Mouse (Mus musculus) forebrain, postnatal 0 days (tissue): ENCODE measurements around the gene Gabbr2. TPM values are rescaled to one million over a fixed set of nuclear protein-coding genes. Genes with fewer than 3 reads are reported as not detected.

Experiments used
- ATAC-seq: fragments of 200-750 bp; cut with Nextera tagmentation; 2 replicates; pipeline ENCODE4 v1.8.0; 2017; ENCODE audit warnings: mild to moderate bottlenecking, moderate library complexity
- DNase-seq: peaks from one replicate; pipeline ENCODE4 v3.0.0-alpha.2; 2015
- H3K27ac ChIP-seq: fragments of 300-500 bp; sonication (generic); 2 replicates; pipeline ENCODE4 v1.5.1; 2014; ENCODE audit warnings: low read depth, mild to moderate bottlenecking, antibody characterized with exemption, low read length, moderate library complexity, mixed read lengths
- H3K27me3 ChIP-seq: fragments of 300-500 bp; sonication (generic); 2 replicates; pipeline ENCODE4 v1.6.1; 2014; ENCODE audit warnings: mild to moderate bottlenecking, low read length, mixed read lengths; ENCODE audit not compliant: insufficient read depth
- H3K36me3 ChIP-seq: fragments of 300-500 bp; sonication (generic); 2 replicates; pipeline ENCODE4 v1.6.1; 2014; ENCODE audit warnings: mild to moderate bottlenecking, moderate library complexity; ENCODE audit not compliant: insufficient read depth
- H3K4me1 ChIP-seq: fragments of 300-500 bp; sonication (generic); 2 replicates; pipeline ENCODE4 v1.6.1; 2014; ENCODE audit warnings: antibody characterized with exemption; ENCODE audit not compliant: insufficient read depth
- H3K4me2 ChIP-seq: fragments of 300-500 bp; sonication (generic); 2 replicates; pipeline ENCODE4 v1.6.1; 2014; ENCODE audit warnings: low read depth, mild to moderate bottlenecking, moderate library complexity
- H3K4me3 ChIP-seq: fragments of 300-500 bp; sonication (generic); 2 replicates; pipeline ENCODE4 v1.5.1; 2014; ENCODE audit warnings: low read depth, low read length, mixed read lengths
- H3K9ac ChIP-seq: fragments of 300-500 bp; sonication (generic); 2 replicates; pipeline ENCODE4 v1.6.1; 2014; ENCODE audit warnings: mild to moderate bottlenecking
- H3K9me3 ChIP-seq: fragments of 300-500 bp; sonication (generic); 2 replicates; pipeline ENCODE4 v1.6.1; 2016; ENCODE audit warnings: low read length
- CTCF ChIP-seq: sonication (generic); IDR thresholded peaks from 2 replicates; pipeline ENCODE4 v1.5.1; 2016; ENCODE audit warnings: antibody characterized with exemption, control low read depth, low read depth
- WGBS: fragments of 180-500 bp; shearing (Covaris S2); extraction: QIAGEN DNeasy Blood & Tissue Kit; methylation state at CpG from one replicate; pipeline ENCODE4 v1.1.7; 2014; 5-methylcytosine and 5-hydroxymethylcytosine counted together
- polyA plus RNA-seq: library from polyadenylated mRNA; unstranded; fragments of >200 nt; fragmentation: Nextera tagmentation; extraction: Ambion mirVana; gene quantifications from 2 replicates; pipeline ENCODE4 v1.2.1, GENCODE M21; 2015
- total RNA-seq: library from RNA; depleted of rRNA; stranded (reverse); fragments of >200 nt; gene quantifications from 2 replicates; pipeline ENCODE4 v1.2.3, GENCODE M21; 2014

The Gabbr2 gene
- total and polyA plus RNA-seq, 2 experiments from 2014 or later = 14.7 to 65.3 TPM

- H3K36me3 ChIP-seq = no peaks in the 10 kb centered on the region
- H3K4me3 ChIP-seq = no peak overlapping the region
- 54% methylated on average over 9 of the region's 9 CpGs for WGBS
- H3K27me3 ChIP-seq = no peaks in the 10 kb centered on the region
- H3K27ac ChIP-seq = no peak overlapping the region
- DNase-seq (no peak), ATAC-seq (no peak)
- no peaks in the 10 kb centered on the region for H3K4me1 ChIP-seq
- H3K4me2 ChIP-seq = no peak overlapping the region
- no peak overlapping the region for H3K9ac ChIP-seq
- no peak for TF ChIP-seq CTCF
- H3K9me3 ChIP-seq = no peaks in the 10 kb centered on the region
Observed at GRCm38 (mm10) chr4:46628873-46629272, 362.8 kb downstream of the Gabbr2 start.

- no peak overlapping the region for H3K9ac ChIP-seq
- no peaks in the 10 kb centered on the region for H3K9me3 ChIP-seq
- no peak overlapping the region for H3K4me2 ChIP-seq
- H3K4me1 ChIP-seq = no peaks in the 10 kb centered on the region
- TF ChIP-seq CTCF = no peak
- WGBS = 80% methylated on average over 11 of the region's 11 CpGs
- H3K36me3 ChIP-seq = no peaks in the 10 kb centered on the region
- H3K27me3 ChIP-seq = no peaks in the 10 kb centered on the region
- no peak overlapping the region for H3K4me3 ChIP-seq
- ATAC-seq = no peak
- DNase-seq = no peak
- no peak overlapping the region for H3K27ac ChIP-seq
Observed at GRCm38 (mm10) chr4:46628081-46628480, 363.6 kb downstream of the Gabbr2 start.

- Histone ChIP-seq H3K9me3 (no peaks in the 10 kb centered on the region), H3K4me1 (no peaks in the 10 kb centered on the region), H3K9ac (no peak overlapping the region), H3K4me3 (no peak overlapping the region), H3K36me3 (no peaks in the 10 kb centered on the region), H3K27ac (no peak overlapping the region), H3K4me2 (no peak overlapping the region), H3K27me3 (no peaks in the 10 kb centered on the region)
- 79% methylated on average over 10 of the region's 10 CpGs for WGBS
- ATAC-seq (no peak), DNase-seq (no peak)
- no peak for TF ChIP-seq CTCF
Observed at GRCm38 (mm10) chr4:46625101-46625500, 366.6 kb downstream of the Gabbr2 start.

DNA sequence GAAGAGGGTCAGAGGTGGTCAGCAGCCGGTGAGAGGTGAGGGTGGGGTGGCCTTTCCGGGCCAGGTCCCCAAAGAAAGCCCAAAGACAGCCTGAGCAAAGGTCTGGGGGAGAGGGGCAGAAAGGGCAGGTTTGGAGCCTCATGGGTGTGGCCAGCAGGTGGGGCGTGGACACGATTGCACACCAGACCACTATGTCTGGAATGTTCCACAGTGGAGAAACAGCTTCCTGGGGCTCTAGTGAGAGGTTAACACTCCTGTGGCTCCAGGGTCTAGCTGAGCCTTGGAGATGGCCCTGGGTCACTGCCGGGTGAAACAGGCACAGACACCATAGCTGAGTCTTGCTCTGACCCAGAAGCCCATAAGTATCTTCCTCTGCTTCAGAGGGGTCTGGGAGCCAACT, 368.7 kb downstream of the Gabbr2 start:
- Histone ChIP-seq H3K36me3 (no peaks in the 10 kb centered on the region), H3K27ac (no peak overlapping the region), H3K4me3 (no peak overlapping the region), H3K4me2 (no peak overlapping the region), H3K27me3 (no peaks in the 10 kb centered on the region), H3K9me3 (no peaks in the 10 kb centered on the region), H3K9ac (no peak overlapping the region), H3K4me1 (no peaks in the 10 kb centered on the region)
- ATAC-seq (no peak), DNase-seq (no peak)
- 92% methylated on average over 5 of the region's 5 CpGs for WGBS
- no peak for TF ChIP-seq CTCF

DNA sequence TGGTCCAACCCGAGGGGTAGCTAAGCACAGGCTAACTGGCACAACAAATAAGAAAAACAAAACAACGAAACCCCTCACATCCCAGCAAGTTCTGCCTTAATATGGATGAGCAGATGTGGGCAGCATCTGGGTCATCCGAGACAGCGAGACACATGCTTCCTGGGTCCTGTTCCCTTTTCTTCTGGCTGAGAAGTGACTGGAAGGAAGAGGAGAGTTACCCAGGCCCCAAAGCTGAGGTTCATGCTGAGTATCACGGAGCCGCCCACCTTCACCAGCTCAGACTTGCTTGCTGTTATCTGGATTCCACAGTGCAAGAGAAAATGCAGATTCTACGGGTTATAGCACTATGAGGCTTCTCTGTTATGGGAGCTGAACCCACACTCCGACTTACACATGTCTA, 370.7 kb downstream of the Gabbr2 start:
- no peak for TF ChIP-seq CTCF
- WGBS = 87% methylated on average over 8 of the region's 8 CpGs

GRCm38 (mm10) chr4:46620330-46620729, 371.3 kb downstream of the Gabbr2 start:
- DNase-seq (no peak), ATAC-seq (0 out of 2 replicates have a peak, but pooled peaks have one; percentile 12)
- Histone ChIP-seq H3K27me3 (no peaks in the 10 kb centered on the region), H3K9me3 (no peaks in the 10 kb centered on the region), H3K27ac (no peak overlapping the region), H3K9ac (no peak overlapping the region), H3K4me2 (no peak overlapping the region), H3K36me3 (no peaks in the 10 kb centered on the region), H3K4me1 (no peaks in the 10 kb centered on the region), H3K4me3 (no peak overlapping the region)
- peak; percentile 49 for TF ChIP-seq CTCF
- 6% methylated on average over 23 of the region's 23 CpGs for WGBS

More for the DNA sequence above, 370.7 kb downstream of the Gabbr2 start:
- Histone ChIP-seq H3K4me3 (no peak overlapping the region), H3K36me3 (no peaks in the 10 kb centered on the region), H3K9ac (no peak overlapping the region), H3K27me3 (no peaks in the 10 kb centered on the region), H3K4me1 (no peaks in the 10 kb centered on the region), H3K4me2 (no peak overlapping the region), H3K9me3 (no peaks in the 10 kb centered on the region), H3K27ac (no peak overlapping the region)
- ATAC-seq (no peak), DNase-seq (no peak)

DNA sequence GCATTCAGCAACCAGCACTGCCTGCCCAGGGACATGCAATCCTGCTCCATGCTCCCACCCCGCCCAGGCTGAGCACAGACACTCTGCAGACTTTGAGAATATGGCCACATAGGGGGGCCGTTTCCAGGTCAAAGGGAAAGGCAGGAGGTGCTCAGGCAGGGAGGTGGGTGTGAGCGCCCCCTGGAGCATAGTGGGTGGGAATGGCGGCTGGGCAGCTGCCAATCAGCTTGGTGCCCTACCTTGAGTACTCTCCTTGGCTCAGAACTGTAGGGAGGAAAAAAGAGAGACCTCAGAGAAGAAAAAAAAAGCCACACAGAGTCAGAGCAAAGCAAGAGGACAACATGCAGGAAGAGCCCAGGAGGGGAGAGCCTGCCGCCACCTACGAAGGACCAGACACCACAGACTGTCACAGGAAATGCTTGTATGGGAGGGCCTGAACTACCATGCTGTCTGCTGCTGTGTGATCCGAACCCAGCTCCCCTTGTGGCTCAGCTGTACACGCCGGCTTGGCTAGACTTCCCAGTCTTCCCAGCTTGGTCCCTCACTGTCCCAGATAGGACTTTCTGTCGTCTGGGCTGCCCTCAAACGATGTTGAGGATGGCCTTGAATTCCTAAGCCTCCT, 373.4 kb downstream of the Gabbr2 start:
- 63% methylated on average over 11 of the region's 11 CpGs for WGBS
- Histone ChIP-seq H3K4me3 (no peak overlapping the region), H3K36me3 (no peaks in the 10 kb centered on the region), H3K27me3 (no peaks in the 10 kb centered on the region), H3K9ac (no peak overlapping the region), H3K4me1 (no peaks in the 10 kb centered on the region), H3K9me3 (no peaks in the 10 kb centered on the region), H3K4me2 (no peak overlapping the region), H3K27ac (no peak overlapping the region)
- no peak for TF ChIP-seq CTCF
- DNase-seq = no peak
- ATAC-seq = no peak
